Mouse (Mus musculus) gastrocnemius, adult 2 months (tissue): ENCODE results near the gene Rusc2. TPM values are rescaled to one million over a fixed set of nuclear protein-coding genes. Genes with fewer than 3 reads are reported as not detected.

ENCODE experiments used
- DNase-seq: peaks from one replicate; pipeline ENCODE4 v3.0.0; 2022
- H3K27ac ChIP-seq: fragments of 200-600 bp; 2 replicates; pipeline ENCODE4 v1.8.1; 2022; ENCODE audit warnings: mild to moderate bottlenecking
- H3K4me3 ChIP-seq: fragments of 200-600 bp; 2 replicates; pipeline ENCODE4 v1.8.1; 2022; ENCODE audit warnings: mild to moderate bottlenecking, moderate library complexity
- CTCF ChIP-seq: fragments of 200-600 bp; IDR thresholded peaks from 2 replicates; pipeline ENCODE4 v1.8.1; 2022; ENCODE audit warnings: antibody characterized with exemption, mild to moderate bottlenecking, moderate library complexity
- intact Hi-C: fragments of 180-260 bp; cut with DNase I; formaldehyde crosslinking; loops from one replicate; pipeline ENCODE4 v1.15.1; 2025
- total RNA-seq, 2 experiments: library from RNA; stranded (reverse); gene quantifications; 2 replicates each; pipeline ENCODE4 v1.2.3; 2021

Gene Rusc2
- total RNA-seq, 2 experiments from 2014 or later, result 19.0 to 29.6 TPM

DNA sequence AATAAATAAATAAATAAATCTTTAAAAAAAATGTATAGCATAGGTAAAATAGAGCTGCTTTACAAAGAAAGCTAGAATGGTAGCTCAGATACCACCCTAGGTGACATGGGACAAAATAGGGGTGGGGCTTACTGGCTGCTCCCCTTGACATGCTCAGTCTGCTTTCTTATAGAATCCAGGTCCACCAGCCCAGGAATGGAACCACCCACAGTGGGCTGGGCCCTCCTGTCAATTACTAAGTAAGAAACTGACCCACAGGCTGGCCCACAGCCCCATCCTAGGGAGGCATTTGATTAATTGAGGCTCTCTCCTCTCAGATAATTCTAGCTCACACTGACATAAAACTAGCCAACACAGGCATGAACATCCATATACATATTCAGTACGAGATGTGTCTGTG is 51.1 kb downstream of the Rusc2 start:
- H3K27ac ChIP-seq, result no peak overlapping the region
- intact Hi-C loops, result loop anchor here (10.0 kb wide), 1 partner anchor 282 kb away; the partner anchor contains the start of gene Olfr71
- TF ChIP-seq CTCF, result no peak
- H3K4me3 ChIP-seq, result no peak overlapping the region
- peak; percentile 7 for DNase-seq

DNA sequence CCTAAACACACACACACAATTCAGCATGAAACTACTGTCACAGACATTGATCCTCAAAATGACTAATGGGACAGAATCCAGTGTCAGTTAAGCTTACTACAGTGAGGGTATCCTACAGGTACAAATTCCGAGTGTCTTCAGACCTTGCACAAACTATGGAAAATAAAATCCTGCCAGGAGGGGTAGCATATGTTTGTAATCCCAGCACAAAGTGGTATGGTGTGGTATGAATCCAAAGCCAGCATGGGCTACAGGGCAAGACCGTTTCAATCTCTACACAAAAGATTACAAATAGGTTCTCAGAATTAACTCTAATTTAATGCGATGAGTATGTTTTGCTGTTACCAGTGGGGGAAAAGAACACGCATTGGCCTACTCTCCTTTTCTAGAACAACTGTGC is 59.9 kb downstream of the Rusc2 start, which contains the start of gene Tesk1:
Gene Tesk1, plus strand, starts transcription at position 301 of the 400 bp plus-strand sequence.
- TF ChIP-seq CTCF, result no peak
- no peak for DNase-seq

DNA sequence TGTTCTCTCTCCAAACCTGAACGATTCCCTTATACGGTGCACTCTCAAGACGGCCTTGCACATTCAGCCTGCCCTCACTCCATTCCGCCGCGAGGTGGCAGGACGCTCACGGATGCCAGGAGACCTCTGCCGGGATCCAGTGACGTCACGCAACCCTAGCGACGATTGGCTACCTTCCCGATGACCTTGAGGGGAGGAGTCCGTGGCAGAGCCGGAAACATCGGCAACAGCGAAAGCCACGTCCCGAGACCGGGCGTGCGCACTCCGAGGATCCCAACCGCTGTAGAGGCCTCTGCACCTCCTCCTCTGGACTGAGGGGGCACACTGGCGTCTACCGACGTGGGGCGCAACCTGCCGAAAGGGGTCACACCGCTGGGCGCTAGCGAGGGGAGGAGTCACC is 60.3 kb downstream of the Rusc2 start:
- peak; percentile 78 for TF ChIP-seq CTCF
- intact Hi-C loops, result loop anchor here (1.0 to 5.0 kb wide), 2 partner anchors 36 to 135 kb away; partner anchors contain the start of genes Gba2 and Rgp1
- H3K27ac ChIP-seq, result peak overlapping the region; percentile 90
- peak overlapping the region; percentile 97 for H3K4me3 ChIP-seq
- peak; percentile 99 for DNase-seq

More for the DNA sequence above, 59.9 kb downstream of the Rusc2 start, which contains the start of gene Tesk1:
- intact Hi-C loops, result loop anchor here (1.0 to 5.0 kb wide), 2 partner anchors 37 to 136 kb away; partner anchors contain the start of genes Gba2 and Rgp1
- Histone ChIP-seq H3K4me3 (peak within 1 kb of the TSS; percentile 97), H3K27ac (peak within 1 kb of the TSS; percentile 90)

DNA sequence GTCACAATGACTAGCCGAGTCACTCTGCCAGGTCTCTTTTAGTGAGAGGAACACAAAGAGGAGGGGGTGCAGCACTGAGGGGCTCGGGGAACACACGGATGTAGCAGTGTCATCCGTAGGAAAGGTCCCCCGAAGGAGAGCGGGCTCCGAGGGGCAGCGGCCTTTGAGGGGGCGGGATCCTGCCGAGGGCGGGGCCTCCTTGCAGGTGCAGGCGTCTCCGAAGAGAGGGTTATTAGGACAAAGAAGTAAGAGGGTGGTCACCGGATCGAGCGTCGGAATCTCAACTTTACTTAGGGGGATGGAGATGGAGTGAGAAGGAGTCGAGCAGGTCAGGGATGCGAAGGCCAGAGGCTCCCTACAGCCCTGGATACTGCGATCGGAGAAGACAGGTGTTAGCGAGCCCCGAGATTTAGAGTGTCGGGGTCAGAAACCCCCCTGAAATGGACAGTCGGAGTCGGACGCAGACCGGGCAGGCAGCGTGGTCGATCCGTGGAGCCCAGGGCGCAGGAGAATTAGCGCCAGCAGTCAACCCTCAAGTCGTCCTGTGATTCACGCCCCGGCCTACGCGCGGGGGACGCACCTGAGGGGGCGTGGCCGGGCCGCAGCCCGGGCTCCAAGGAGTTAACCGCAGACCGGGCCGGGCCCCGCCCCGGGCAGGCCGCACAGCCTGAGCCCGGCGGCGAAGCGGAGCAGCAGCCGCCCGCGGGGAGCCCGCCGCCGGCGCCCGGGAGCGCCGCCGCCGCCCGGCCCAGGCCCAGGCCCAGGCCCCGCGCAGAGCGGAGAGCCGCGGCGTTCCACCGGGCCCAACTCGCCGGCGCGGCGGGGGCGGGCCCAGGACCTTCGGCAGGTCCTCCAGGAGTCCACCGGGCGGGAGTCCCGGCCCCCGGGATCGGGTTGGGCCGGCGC is 60.9 kb downstream of the Rusc2 start:
- DNase-seq, result peak; percentile 84
- no peak for TF ChIP-seq CTCF
- H3K4me3 ChIP-seq, result peak overlapping the region; percentile 97
- H3K27ac ChIP-seq, result peak overlapping the region; percentile 90
- intact Hi-C loops, result loop anchor here (1.0 to 5.0 kb wide), 2 partner anchors 36 to 135 kb away; partner anchors contain the start of genes Gba2 and Rgp1

DNA sequence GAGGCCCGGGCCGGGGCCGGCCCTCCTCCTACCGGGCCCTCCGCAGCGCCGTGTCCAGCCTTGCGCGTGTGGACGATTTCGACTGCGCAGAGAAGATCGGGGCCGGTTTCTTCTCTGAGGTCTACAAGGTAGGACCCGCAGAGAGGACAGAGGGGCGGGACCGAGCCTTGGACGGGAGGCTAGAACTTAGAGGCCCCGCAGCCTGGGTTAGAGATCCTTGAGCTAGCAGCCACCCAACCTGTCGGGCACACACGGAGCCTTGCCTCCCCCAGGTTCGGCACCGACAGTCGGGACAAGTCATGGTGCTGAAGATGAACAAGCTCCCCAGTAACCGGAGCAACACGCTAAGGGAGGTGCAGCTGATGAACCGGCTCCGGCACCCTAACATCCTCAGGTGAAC is 61.7 kb downstream of the Rusc2 start:
- peak; percentile 40 for DNase-seq
- Histone ChIP-seq H3K4me3 (peak overlapping the region; percentile 97), H3K27ac (peak overlapping the region; percentile 90)
- intact Hi-C loops, result loop anchor here (5.0 kb wide), 1 partner anchor 134 kb away; the partner anchor contains the start of genes Gba2 and Rgp1
- no peak for TF ChIP-seq CTCF

DNA sequence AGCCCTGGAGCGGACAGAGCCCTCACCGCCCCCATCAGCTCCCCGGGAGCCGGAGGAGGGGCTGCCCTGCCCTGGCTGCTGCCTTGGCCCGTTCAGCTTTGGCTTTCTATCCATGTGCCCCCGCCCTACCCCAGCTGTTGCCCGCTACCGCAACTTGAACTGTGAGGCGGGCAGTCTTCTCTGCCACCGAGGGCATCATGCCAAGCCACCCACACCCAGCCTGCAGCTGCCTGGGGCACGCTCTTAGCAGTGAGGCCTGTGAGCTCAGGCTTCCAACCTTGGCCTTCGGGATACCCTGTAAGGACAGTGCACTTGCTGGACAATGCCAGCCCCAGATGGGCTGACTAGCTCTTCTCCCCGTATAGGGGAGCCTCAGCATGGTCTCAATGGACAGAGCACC is 65.5 kb downstream of the Rusc2 start:
- H3K4me3 ChIP-seq, result no peak overlapping the region; the same call in 1 of the 2 replicates
- peak overlapping the region; percentile 41 for H3K27ac ChIP-seq
- peak; percentile 87 for DNase-seq
- no peak for TF ChIP-seq CTCF
- intact Hi-C loops, result no loop called here

DNA sequence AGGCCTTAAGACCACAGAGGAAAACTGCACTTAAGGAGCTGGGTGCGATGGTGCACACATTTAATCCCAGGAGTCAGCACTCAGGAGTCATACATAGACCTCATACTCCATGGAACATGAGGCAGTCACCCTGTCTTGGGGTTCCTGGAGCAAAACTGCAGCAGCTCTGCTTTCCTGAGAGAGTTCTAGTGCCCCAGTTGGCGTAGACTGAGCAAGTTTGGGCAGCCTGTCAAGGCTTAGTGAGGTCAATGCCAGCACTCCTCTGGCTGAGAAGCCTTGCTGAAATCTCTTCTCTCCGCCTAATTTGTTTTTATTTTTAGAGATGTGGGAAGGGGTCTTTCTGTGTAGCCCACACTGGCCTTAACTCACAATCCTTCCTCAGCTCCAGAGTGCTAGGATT is 66.8 kb downstream of the Rusc2 start:
- intact Hi-C loops, result no loop called here

DNA sequence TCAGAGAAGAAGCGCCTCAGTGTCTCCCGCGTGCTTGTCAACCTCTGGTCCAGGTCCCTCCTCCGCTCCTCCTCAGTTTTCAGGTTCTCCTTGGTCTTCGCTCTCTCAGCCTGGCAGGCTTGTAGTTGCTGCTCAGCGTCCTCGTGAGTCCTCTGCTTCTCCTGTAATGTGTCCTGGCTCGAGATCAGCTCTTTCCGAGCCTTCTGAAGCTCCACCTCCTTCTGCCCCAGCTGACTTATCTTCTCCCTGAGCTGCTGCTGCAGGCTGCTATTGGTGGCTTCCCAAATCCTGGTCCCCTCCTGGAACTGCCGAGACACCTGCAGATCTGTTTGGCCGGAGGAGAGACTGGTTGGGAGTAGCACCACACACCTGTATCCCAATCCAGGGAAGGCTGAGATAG is 70.5 kb downstream of the Rusc2 start:
- Histone ChIP-seq H3K27ac (no peak overlapping the region), H3K4me3 (no peak overlapping the region)
- DNase-seq, result no peak
- intact Hi-C loops, result no loop called here
- no peak for TF ChIP-seq CTCF

More for the DNA sequence above, 66.8 kb downstream of the Rusc2 start:
- peak; percentile 75 for DNase-seq
- Histone ChIP-seq H3K4me3 (no peak overlapping the region), H3K27ac (no peak overlapping the region)
- no peak for TF ChIP-seq CTCF

DNA sequence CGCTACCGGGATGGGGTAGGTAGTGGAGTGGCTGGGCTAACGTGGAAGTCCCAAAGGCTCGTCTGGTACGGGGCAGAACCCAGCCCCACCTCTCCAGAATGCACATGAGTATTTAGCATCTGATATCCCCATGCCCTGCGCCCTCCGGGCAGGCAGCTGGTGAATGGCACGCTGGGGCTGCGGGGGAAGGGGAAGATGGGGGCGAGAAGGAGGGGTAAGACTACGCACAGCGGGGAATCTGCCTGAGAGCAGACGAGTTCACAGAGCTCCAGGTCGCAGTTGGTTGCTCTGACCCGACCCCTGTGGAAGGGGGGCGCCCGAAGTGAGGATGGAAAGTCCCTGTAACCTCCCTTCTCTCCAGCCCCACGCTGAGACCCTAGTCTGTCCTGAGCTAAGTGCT is 71.6 kb downstream of the Rusc2 start:
- no peak for TF ChIP-seq CTCF
- DNase-seq, result no peak
- intact Hi-C loops, result no loop called here
- peak overlapping the region; percentile 57 for H3K4me3 ChIP-seq
- H3K27ac ChIP-seq, result no peak overlapping the region

DNA sequence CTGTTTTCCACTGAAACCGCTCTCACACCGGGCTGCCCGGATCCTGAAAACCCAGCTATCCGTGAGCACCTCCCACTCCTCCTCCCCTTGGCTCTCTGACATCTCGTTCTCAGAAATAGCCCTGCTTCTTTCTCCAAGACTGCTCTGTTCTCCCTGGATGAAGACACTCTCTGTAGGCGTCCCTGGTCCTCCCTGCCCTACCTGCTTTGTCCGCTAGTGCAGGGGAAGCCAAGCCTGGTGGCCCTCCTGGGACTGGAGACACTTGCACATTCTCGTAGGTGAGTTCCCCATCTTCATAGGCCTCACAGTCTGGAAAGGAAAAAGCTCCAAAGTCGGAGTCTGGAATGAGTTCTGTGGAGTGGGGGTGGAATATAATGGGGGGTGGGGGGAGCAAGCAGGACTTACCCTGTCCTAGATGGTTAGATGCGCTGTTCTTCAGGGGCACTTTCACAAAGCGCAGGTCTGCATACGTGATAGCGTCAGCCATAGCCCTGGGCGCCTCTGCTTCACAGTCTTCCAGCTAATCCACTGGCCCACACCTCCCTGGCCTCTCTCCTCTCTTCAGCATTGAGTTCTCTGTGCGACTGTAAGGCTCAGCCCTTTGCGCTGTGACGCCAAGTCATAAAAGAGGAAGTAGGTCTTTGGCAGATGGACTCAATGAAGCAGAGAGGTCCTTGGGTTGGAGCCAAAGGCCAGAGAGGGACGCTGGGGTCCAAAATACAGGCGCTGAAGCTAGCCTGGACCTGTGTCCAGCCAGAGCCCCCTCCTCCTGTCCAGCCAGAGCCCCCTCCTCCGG is 72.5 kb downstream of the Rusc2 start, which contains the start of gene Cd72:
Gene Cd72, minus strand, starts transcription at position 588 of the 796 bp plus-strand sequence.
- H3K27ac ChIP-seq, result no peak within 1 kb of the TSS
- H3K4me3 ChIP-seq, result peak within 1 kb of the TSS; percentile 57
- no peak for DNase-seq
- TF ChIP-seq CTCF, result no peak
- intact Hi-C loops, result no loop called here

DNA sequence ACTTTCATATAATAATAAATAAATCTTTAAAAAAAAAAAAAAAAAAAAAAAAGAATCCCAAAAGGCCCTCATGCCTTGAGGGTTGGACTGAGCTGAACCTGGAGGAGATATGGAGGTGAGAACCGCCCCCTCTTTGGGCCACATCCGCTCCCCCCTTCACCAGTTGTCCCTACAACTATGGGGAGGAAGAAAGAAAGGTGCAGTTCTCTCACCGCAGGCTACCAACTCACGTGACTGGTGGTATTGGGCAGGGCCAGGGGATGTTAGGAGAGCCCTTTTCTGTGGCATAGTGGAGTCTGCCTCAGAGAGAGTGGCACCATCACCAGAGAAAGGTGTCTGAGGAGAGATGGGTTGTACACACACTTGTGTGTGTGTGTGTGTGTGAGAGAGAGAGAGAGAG is 74.7 kb downstream of the Rusc2 start:
- DNase-seq, result no peak
- intact Hi-C loops, result no loop called here
- TF ChIP-seq CTCF, result no peak

DNA sequence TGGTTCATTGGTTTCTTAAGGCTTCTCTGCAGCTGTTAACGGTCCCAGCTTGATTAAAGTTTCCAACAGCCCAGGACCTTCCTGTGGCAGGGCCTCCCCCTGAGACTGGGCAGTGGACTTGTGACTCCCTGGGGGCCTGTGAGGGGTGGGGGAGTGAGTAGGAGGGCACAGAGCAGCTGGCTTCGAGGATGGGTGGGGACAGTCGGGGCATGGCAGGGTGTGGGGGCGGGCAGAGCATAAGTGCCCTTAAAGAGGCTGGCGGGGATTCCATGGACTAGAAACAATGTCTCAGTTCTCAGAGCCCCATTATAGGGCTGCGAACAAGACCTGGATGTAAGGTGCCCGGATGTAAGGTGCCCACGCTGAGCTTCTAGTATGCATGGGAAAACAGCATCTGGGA is 75.3 kb downstream of the Rusc2 start:
- no peak for TF ChIP-seq CTCF
- no peak for DNase-seq
- intact Hi-C loops, result no loop called here
- no peak overlapping the region for H3K4me3 ChIP-seq
- no peak overlapping the region for H3K27ac ChIP-seq

More for the DNA sequence above, 74.7 kb downstream of the Rusc2 start:
- Histone ChIP-seq H3K27ac (no peak overlapping the region), H3K4me3 (no peak overlapping the region)
